Mouse (Mus musculus): ENCODE data around the gene Kcnc3.

- TF ChIP-seq POLR2A (IDR thresholded peaks at IDR 0.05; ENCODE audit: low read depth, low read length) = no peak
- no peak for TF ChIP-seq CTCF (IDR thresholded peaks at IDR 0.05; ENCODE audit: borderline replicate concordance, insufficient read depth, low read length)
Measured at GRCm38 (mm10) chr7:44589149-44589548, 1.3 kb upstream of the Kcnc3 start.
